Mouse (Mus musculus) left cerebral cortex, adult 2 months (tissue): ENCODE results near the gene Shoc2. TPM values are rescaled to one million over a fixed set of nuclear protein-coding genes. Genes with fewer than 3 reads are reported as not detected.
A peak's percentile ranks its signal among the peaks of the same experiment; 100 is the strongest.
"Not testable (repeated sequence)": the region's sequence is repeated elsewhere in the genome, so short reads cannot be mapped to it uniquely, and the experiment has no call there.

Source experiments
- DNase-seq, 2 experiments: peaks; one replicate each; pipeline ENCODE4 v3.0.0; 2021 to 2022; ENCODE audit warnings: low spot score in 2 of 2, mixed read lengths in 1 of 2; ENCODE audit errors: extremely low spot score in 1 of 2
- H3K27ac ChIP-seq: fragments of 200-600 bp; 2 replicates; pipeline ENCODE4 v1.8.1; 2022
- H3K4me3 ChIP-seq: fragments of 200-600 bp; 2 replicates; pipeline ENCODE4 v1.8.1; 2022
- CTCF ChIP-seq: fragments of 200-600 bp; IDR thresholded peaks from 2 replicates; pipeline ENCODE4 v1.8.1; 2022; ENCODE audit warnings: antibody characterized with exemption, mild to moderate bottlenecking, moderate library complexity
- intact Hi-C: fragments of 180-260 bp; cut with DNase I; formaldehyde crosslinking; loops from one replicate; pipeline ENCODE4 v1.15.1; 2025
- total RNA-seq, 2 experiments: library from RNA; stranded (reverse); gene quantifications; 2 replicates each; pipeline ENCODE4 v1.2.3; 2021

Shoc2 gene
- total RNA-seq, 2 experiments from 2014 or later, result 54.5 to 55.6 TPM

DNA sequence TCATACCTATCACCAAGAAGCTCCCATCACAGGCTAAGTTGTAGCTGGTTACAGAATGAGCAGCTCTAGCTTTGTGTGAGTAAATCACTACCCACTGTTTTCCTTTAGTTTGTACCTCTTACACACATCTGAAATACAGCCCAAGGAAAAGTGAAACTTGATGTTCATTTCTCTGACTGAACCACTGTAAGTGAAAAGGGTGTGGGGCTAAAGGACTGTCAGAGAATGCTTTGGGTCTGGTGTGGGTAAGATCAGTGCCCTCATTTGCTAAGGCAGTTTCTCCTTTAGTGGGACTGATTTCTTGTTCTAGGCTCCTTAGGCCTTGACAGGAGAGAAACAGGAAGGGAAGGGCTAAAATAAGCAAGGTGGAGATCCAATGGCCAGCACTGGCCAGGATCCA, 10.1 kb upstream of the Shoc2 start:
- intact Hi-C loops, result no loop called here
- no peak for DNase-seq
- 0 out of 2 replicates have a peak overlapping the region, but pooled peaks have one; percentile 26 for H3K27ac ChIP-seq
- H3K4me3 ChIP-seq, result no peak overlapping the region
- TF ChIP-seq CTCF, result no peak

DNA sequence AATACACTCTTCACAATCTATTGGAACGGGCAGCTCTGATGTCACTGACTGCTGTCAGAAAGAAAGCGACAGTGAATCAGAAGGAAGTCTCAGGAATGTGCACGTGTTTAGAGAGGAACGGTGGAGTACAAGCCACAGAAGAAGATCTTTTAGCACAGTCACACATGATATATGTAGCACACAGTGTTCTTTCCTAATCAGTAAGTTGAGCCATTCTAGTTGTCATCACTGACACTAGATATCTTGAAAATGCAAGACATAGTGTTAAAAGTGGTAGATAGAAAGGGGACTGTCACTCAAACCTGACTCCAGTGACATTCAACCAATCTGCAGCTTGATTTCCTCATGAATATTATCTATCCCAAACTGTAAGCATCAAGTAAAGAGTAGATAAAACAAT, 4.6 kb upstream of the Shoc2 start:
- intact Hi-C loops, result no loop called here

DNA sequence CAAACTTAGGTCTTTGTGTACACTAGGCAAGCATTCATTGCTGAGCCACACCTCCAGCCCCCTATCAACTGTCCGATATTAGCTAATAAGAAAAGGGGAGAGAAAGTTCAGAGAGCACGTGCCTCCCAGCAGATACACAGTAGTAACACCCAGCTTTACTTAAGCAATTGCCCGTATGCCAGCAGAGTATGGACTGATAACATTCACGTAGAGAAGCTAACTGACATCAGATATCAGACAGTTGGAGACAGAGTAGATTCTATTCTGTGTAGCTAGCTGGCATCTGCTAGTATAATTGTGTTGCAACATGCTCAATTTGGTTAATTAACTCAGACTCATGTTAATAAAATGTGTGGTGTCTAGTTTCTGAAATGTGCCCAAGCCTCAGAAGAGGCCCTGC, 3.0 kb upstream of the Shoc2 start:
- H3K27ac ChIP-seq, result no peak overlapping the region
- intact Hi-C loops, result loop anchor here (5.0 to 10.0 kb wide), 3 partner anchors 39 to 1254 kb away; no protein-coding TSS in a partner anchor
- no peak for TF ChIP-seq CTCF
- H3K4me3 ChIP-seq, result no peak overlapping the region
- DNase-seq, result no peak

More for the DNA sequence above, 4.6 kb upstream of the Shoc2 start:
- no peak for DNase-seq
- TF ChIP-seq CTCF, result no peak
- Histone ChIP-seq H3K4me3 (no peak overlapping the region), H3K27ac (no peak overlapping the region)

DNA sequence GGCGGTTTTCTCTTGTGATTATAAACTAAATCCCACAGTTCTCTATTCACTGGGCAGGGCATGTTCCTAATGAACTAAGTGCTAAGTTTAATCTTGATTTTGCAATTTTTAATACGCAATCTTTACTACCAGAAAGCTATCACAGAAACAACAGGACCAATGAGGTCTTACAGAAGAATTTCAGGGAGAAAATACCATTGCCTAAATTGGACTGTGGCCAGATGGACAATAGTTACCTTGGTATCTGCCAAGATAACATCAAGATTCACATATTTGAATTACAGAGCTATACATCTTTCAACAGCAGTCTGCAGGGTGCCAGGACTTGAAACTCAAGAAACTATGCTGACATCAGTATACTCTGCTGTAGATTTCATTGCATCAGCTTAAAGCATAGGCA, 1.8 kb upstream of the Shoc2 start:
- intact Hi-C loops, result loop anchor here (5.0 to 10.0 kb wide), 3 partner anchors 40 to 1252 kb away; no protein-coding TSS in a partner anchor
- TF ChIP-seq CTCF, result no peak
- Histone ChIP-seq H3K4me3 (no peak overlapping the region), H3K27ac (no peak overlapping the region)
- DNase-seq, result no peak

DNA sequence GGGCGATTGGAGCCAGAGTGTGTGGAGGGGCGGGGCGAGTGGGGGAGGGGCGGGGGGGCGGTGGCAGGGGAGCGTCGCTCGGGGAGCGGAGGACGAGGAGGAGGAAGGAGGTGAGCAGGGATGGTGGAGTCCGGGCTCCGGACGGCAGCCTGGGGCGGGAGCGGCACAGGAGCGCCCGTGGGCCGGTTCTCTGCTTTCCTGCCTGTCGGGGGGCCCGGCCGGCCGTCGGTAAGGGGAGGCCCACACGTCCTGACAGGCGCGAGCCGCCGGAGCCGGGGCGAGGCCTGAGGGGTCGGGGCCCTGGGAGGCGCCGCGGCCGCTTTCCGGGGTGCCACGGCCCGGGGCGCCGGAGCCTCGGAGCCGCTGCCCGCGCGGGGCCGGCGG, 672 bp downstream of the Shoc2 start:
- intact Hi-C loops, result loop anchor here (5.0 to 10.0 kb wide), 4 partner anchors 42 to 1250 kb away; partner anchors contain the start of gene Adra2a
- DNase-seq, result no peak
- no peak for TF ChIP-seq CTCF
- Histone ChIP-seq H3K4me3 (peak overlapping the region; percentile 86), H3K27ac (peak overlapping the region; percentile 83)

DNA sequence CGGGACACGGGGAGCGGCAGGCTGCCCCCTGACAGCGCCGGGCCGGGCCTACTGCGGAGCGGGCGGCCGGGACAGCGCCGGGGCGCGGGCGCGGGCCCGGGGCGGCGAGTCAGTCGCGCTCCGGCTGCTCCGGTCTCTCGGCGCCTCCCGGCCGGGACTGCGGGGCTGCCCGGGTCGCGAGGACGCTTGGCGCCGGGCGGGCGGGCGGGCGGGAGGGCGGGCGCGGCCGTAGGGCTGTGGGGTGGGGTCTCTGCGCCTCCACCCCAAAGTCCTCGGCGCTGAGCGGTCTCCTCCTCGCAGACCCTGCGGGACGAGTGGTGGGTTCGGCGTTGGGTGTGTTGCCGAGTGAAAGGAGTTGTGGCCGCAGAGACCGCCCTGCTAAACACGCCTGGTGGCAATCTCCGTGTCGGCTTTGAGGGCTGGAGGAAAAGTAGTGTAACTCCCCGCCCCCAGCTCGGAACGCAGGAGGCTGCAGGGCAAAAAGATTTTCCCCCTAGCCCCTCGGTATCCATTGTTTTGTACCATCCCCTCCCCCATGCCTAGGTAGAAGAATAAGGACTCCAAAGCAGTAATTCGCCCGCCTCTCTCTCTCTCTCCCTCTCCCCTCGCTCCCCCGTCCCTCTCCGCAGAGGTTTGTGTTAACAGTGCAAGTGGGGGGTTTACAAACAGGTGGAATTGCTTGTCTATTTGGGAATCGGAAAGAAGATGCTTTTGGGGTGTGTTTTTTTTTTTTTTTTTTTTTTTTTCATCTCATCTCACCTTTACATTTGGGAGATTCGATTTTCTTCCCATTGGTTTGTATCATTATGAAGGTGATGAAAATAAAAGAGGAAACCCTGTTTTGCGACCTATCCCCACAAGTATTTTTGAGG, 1.3 kb downstream of the Shoc2 start:
- Histone ChIP-seq H3K4me3 (peak overlapping the region; percentile 86), H3K27ac (peak overlapping the region; percentile 30; the same call in 1 of the 2 replicates)
- DNase-seq, result peak; percentile 38 to 46
- TF ChIP-seq CTCF, result no peak
- intact Hi-C loops, result loop anchor here (2.0 to 10.0 kb wide), 4 partner anchors 97 to 1249 kb away; partner anchors contain the start of gene Adra2a

DNA sequence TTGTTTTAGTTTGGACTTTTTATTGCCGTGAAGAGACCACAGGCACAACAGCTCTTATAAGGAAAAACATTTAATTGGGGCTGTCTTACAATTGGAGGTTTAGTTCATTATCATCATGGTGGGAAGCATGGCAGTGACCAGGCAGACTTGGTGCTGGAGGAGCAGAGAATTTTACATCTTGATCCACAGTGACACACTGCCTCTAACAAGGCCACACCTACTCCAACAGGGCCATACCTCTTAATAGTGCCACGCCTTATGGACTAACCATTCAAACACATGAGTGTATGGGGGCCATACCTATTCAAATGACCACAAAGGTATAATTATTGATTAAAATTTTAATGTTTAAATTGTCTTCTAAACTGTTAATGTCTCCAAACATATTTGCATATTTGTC, 13.4 kb downstream of the Shoc2 start:
- no peak for DNase-seq
- Histone ChIP-seq H3K27ac (no peak overlapping the region), H3K4me3 (no peak overlapping the region)
- intact Hi-C loops, result no loop called here
- TF ChIP-seq CTCF, result no peak

DNA sequence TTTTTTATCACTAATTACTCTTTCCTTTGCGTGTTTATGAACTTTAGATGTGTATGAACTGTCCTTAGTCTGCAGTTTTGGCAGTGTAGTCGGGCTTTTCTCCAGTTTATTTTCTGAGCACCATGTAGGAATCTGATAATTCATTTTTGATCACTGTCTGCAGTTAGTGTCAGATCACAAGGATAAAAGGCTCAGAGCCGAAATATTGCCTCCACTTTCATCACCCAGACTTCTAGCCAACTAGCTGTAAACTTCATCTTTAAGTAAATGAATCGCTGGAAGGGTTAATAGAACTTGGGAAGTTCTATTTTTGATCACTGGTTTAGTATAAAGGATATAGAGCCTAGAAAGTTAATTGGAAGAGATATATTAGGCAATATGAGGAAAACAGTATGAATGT, 18.4 kb downstream of the Shoc2 start:
- no peak for DNase-seq
- TF ChIP-seq CTCF, result no peak
- Histone ChIP-seq H3K4me3 (no peak overlapping the region), H3K27ac (no peak overlapping the region)
- intact Hi-C loops, result loop anchor here (5.0 kb wide), 1 partner anchor 60 kb away; no protein-coding TSS in a partner anchor

DNA sequence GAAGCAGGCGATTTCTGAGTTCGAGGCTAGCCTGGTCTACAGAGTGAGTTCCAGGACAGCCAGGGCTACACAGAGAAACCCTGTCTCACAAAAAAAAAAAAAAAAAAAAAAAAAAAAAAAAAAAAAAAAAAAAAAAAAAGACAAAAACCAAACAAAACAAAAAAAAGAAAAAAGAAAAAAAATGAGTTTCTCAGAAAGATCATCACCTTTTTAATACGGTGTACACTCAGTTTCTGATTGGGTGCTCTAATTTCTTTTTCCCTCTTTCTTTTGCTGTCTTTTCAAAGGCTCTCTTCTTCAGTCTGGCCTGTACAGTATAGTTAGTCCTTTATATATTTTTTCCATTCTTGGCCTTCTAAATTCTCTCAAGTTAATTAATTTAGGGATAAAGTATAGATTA, 20.2 kb downstream of the Shoc2 start:
- not testable (repeated sequence) for DNase-seq, H3K4me3 ChIP-seq, H3K27ac ChIP-seq
- intact Hi-C loops, result loop anchor here (5.0 kb wide), 1 partner anchor 58 kb away; no protein-coding TSS in a partner anchor

DNA sequence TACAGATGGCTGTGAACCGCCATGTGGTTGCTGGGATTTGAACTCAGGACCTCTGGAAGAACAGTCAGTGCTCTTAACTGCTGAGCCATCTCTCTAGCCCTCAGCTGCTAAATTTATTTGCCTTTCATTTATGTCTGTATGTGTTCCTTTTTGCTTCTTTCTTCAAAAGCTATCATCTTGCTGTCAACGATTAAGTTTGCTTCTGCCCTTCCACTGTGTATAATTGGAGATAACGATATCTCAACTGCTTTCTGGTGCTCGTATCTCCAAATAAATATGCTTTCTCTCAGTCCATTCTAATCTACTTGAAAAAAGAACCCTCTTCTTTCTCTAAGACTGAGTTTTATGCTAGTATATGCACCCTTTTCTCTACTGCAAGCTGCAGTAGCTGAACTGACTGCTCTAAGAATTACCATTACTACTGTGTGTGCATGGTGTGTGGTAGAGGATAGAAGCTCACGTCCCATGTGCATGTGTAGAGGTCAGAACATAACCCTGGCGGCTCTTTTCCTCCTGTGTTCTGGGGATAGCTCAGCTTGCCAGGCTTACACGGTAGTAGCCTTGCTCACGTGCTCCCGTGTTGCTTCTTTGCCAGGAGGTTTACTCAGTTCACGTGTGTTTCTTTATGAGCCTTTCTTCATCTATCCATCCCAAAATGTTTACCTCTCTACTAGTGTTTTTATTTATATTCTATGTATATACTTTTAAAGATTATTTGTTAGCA, 21.0 kb downstream of the Shoc2 start:
- DNase-seq, result no peak
- intact Hi-C loops, result loop anchor here (5.0 kb wide), 1 partner anchor 57 kb away; no protein-coding TSS in a partner anchor
- Histone ChIP-seq H3K27ac (no peak overlapping the region), H3K4me3 (no peak overlapping the region)
- no peak for TF ChIP-seq CTCF

DNA sequence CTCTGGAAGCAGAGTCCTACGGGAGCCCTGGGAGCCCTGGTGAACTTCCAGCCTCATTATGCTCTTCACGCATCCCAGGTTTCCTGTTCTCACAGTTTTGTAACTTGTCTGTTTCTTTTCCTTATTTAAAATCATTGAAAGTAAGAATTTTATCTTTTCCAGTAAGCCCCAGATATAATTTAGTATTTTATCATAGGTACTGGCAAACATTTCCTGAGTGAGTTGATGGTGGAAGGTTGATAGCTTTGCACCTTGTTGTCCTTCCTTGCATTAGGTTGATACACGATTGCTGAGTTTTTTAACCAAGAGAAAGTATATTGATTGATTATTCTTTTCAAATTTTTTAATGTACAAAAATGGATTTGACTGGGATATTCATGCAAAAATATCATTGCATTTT, 25.1 kb downstream of the Shoc2 start:
- no peak for TF ChIP-seq CTCF
- H3K27ac ChIP-seq, result no peak overlapping the region
- intact Hi-C loops, result no loop called here
- no peak overlapping the region for H3K4me3 ChIP-seq
- DNase-seq, result no peak

DNA sequence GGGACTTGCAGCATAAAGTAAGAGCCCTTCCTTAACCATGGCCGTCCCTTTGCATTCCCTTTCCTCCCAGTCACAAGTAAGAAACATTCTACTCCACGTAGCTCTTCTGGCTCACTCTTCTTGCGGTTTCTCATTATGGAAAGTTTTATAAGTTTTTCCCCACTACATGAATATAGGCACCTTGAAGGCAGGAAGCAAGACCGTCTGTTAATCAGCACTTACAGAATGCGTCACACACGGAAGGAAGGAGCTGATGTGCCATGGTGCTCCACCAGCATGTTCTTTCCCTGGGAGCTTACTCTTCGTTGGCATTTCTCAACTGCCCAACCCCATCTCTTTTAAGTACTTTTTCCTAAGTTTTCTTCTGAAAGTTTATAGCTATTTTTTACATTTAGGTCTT, 27.8 kb downstream of the Shoc2 start:
- no peak for TF ChIP-seq CTCF
- no peak overlapping the region for H3K4me3 ChIP-seq
- no peak for DNase-seq
- intact Hi-C loops, result no loop called here
- H3K27ac ChIP-seq, result no peak overlapping the region
